ENCODE assay signal across 9 mouse cellular contexts in genomic region chr7:118994231-118994842, GRCm38 (mm10). TPM values are rescaled to one million over a fixed set of nuclear protein-coding genes. Genes with fewer than 3 reads are reported as not detected.
DNase-seq lines count a peak whose midpoint lies in the region; ATAC-seq and TF ChIP-seq lines count a peak whose summit lies in the region.
"Had no signal": no experiment of that assay in that cellular context is flagged by ENCODE, and none has a peak within 500 bp of the region (broad histone marks: within the 10 kb centered on the region; RNA-seq: fewer than 3 reads in every experiment).

No protein-coding gene starts in this region.

- H3K4me2 ChIP-seq in embryonic facial prominence, embryonic 15.5 days (replicated peaks), result peak overlapping the region; percentile 86
- H3K4me2 ChIP-seq in hindbrain, embryonic 14.5 days (replicated peaks), result peak overlapping the region; percentile 89
- H3K4me2 ChIP-seq in lung, postnatal 0 days (replicated peaks; ENCODE audit: low read depth, low read length), result peak overlapping the region; percentile 95

- peaks cover 8% of the 10 kb centered on the region for H3K4me1 ChIP-seq in ES-Bruce4 (ENCODE audit: control insufficient read depth, insufficient read depth, low read length)
- peaks cover 50% of the 10 kb centered on the region for H3K4me1 ChIP-seq in embryonic facial prominence, embryonic 15.5 days
- H3K4me1 ChIP-seq in hindbrain, embryonic 14.5 days (replicated peaks; ENCODE audit: control insufficient read depth, insufficient read depth, low read length), result peaks cover 56% of the 10 kb centered on the region
- H3K4me1 ChIP-seq in lung, postnatal 0 days (ENCODE audit: insufficient read depth, low read depth, low read length), result peaks cover 8% of the 10 kb centered on the region

- no peak for TF ChIP-seq CTCF in ES-Bruce4 (IDR thresholded peaks at IDR 0.05; ENCODE audit: low read depth, low read length)
- no peak for TF ChIP-seq CTCF in lung, postnatal 0 days (IDR thresholded peaks at IDR 0.05)

- no peak for ATAC-seq in embryonic facial prominence, embryonic 15.5 days (ENCODE audit: insufficient number of reproducible peaks, low FRiP score, low TSS enrichment, low read depth)
- ATAC-seq in hindbrain, embryonic 14.5 days (ENCODE audit: low FRiP score), result peak; percentile 10; the same call in 1 of the 2 replicates
- peak; percentile 5; the same call in 1 of the 2 replicates for ATAC-seq in lung, postnatal 0 days

- TF ChIP-seq EP300 in ES-Bruce4 (IDR thresholded peaks at IDR 0.05; ENCODE audit: insufficient read depth, low read depth, low read length), result no peak
- TF ChIP-seq EP300 in lung, postnatal 0 days (IDR thresholded peaks at IDR 0.05), result no peak

- no peaks in the 10 kb centered on the region for H3K36me3 ChIP-seq in ES-Bruce4 (ENCODE audit: control insufficient read depth, insufficient read depth, low read length, poor library complexity, severe bottlenecking)
- H3K36me3 ChIP-seq in embryonic facial prominence, embryonic 15.5 days, result no peaks in the 10 kb centered on the region
- H3K36me3 ChIP-seq in hindbrain, embryonic 14.5 days (replicated peaks; ENCODE audit: control insufficient read depth, insufficient read depth), result no peaks in the 10 kb centered on the region
- H3K36me3 ChIP-seq in lung, postnatal 0 days (ENCODE audit: insufficient read depth, low read length), result no peaks in the 10 kb centered on the region

- intact Hi-C loops in gastrocnemius, postnatal 14 days (cut with DNase I; ENCODE audit: low total_unique reads), result loop anchor here (5.0 to 10.0 kb wide), 2 partner anchors 77 to 140 kb away; partner anchors contain the start of genes Iqck and Knop1

- no peak overlapping the region for H3K27ac ChIP-seq in ES-Bruce4 (ENCODE audit: insufficient read depth, low read length)
- H3K27ac ChIP-seq in embryonic facial prominence, embryonic 15.5 days (replicated peaks), result peak overlapping the region; percentile 78
- H3K27ac ChIP-seq in hindbrain, embryonic 14.5 days, result peak overlapping the region; percentile 67
- H3K27ac ChIP-seq in lung, postnatal 0 days (ENCODE audit: low read length), result no peak overlapping the region

- WGBS in embryonic facial prominence, embryonic 15.5 days, result 1% methylated on average over 21 of the region's 21 CpGs
- under 1% methylated on average over 21 of the region's 21 CpGs for WGBS in hindbrain, embryonic 14.5 days
- WGBS in lung, postnatal 0 days, result 1% methylated on average over 21 of the region's 21 CpGs

- TF ChIP-seq POLR2A in ES-Bruce4 (IDR thresholded peaks at IDR 0.05; ENCODE audit: insufficient read depth, low read length), result no peak

- peak overlapping the region; percentile 88 for H3K9ac ChIP-seq in ES-Bruce4 (ENCODE audit: low read depth, poor library complexity, severe bottlenecking)
- H3K9ac ChIP-seq in embryonic facial prominence, embryonic 15.5 days, result peak overlapping the region; percentile 63
- peak overlapping the region; percentile 69 for H3K9ac ChIP-seq in hindbrain, embryonic 14.5 days
- peak overlapping the region; percentile 46 for H3K9ac ChIP-seq in lung, postnatal 0 days (replicated peaks; ENCODE audit: low read depth)

- peak overlapping the region; percentile 86 for H3K4me3 ChIP-seq in ES-Bruce4 (ENCODE audit: low read depth, low read length)
- peak overlapping the region; percentile 67 for H3K4me3 ChIP-seq in embryonic facial prominence, embryonic 15.5 days (replicated peaks)
- peak overlapping the region; percentile 57 for H3K4me3 ChIP-seq in hindbrain, embryonic 14.5 days (replicated peaks; ENCODE audit: low read length)
- H3K4me3 ChIP-seq in lung, postnatal 0 days (ENCODE audit: low read depth, low read length), result peak overlapping the region; percentile 60

- peak; percentile 21 for DNase-seq in gastrocnemius, postnatal 14 days
- no peak for DNase-seq in gastrocnemius, adult 8-10 months (ENCODE audit: low spot score in 2 of 2)
- DNase-seq in hindbrain, embryonic 14.5 days (ENCODE audit: low spot score), result no peak
- DNase-seq in lung, postnatal 0 days (ENCODE audit: low spot score), result peak; percentile 37
- peak; percentile 11 for DNase-seq in thymus, postnatal 25 days
- DNase-seq in spleen, postnatal 4 days (ENCODE audit: low spot score in 2 of 2), result no peak

- H3K27me3 ChIP-seq in ES-Bruce4 (ENCODE audit: control insufficient read depth, insufficient read depth, low read length, poor library complexity, severe bottlenecking), result peaks cover 8% of the 10 kb centered on the region
- no peaks in the 10 kb centered on the region for H3K27me3 ChIP-seq in embryonic facial prominence, embryonic 15.5 days
- H3K27me3 ChIP-seq in hindbrain, embryonic 14.5 days (ENCODE audit: control insufficient read depth, insufficient read depth, low read length), result no peaks in the 10 kb centered on the region
- no peaks in the 10 kb centered on the region for H3K27me3 ChIP-seq in lung, postnatal 0 days (replicated peaks; ENCODE audit: insufficient read depth, low read length)

- H3K9me3 ChIP-seq in ES-Bruce4 (replicated peaks; ENCODE audit: control insufficient read depth, insufficient read depth, low read length, poor library complexity, severe bottlenecking), result no peaks in the 10 kb centered on the region
- H3K9me3 ChIP-seq in embryonic facial prominence, embryonic 15.5 days (replicated peaks), result no peaks in the 10 kb centered on the region
- no peaks in the 10 kb centered on the region for H3K9me3 ChIP-seq in hindbrain, embryonic 14.5 days (ENCODE audit: control insufficient read depth, low read length)
- H3K9me3 ChIP-seq in lung, postnatal 0 days (ENCODE audit: low read length), result no peaks in the 10 kb centered on the region

RNA-seq across cellular contexts. Expression of gene Gprc5b, which starts 0.7 kb away (rescaled TPM):
- 10 to 100 TPM; 22.5 to 23.2 TPM for total RNA-seq in gastrocnemius, postnatal 14 days (2021)
- 10 to 100 TPM; 13.9 to 24.2 (median 19.7) TPM for total RNA-seq in gastrocnemius, adult 8-10 months (2022)
- 14.6 and 15.7 TPM in 2 replicates for polyA plus RNA-seq in ES-Bruce4 (2011; ENCODE audit: insufficient read depth, insufficient read length, low read depth, missing spikeins)
- 10.9 and 11.3 TPM in 2 replicates for polyA plus RNA-seq in embryonic facial prominence, embryonic 15.5 days (2015; fragmentation: Nextera tagmentation; extraction: Ambion mirVana)
- 9.3 and 10.2 TPM in 2 replicates for polyA plus RNA-seq in hindbrain, embryonic 14.5 days (2014; fragmentation: Nextera tagmentation; extraction: Ambion mirVana)
- polyA plus RNA-seq in lung, postnatal 0 days (2015; fragmentation: Nextera tagmentation; extraction: Ambion mirVana), result 2.1 and 2.7 TPM in 2 replicates
- total RNA-seq: MEL had no signal

Comparison
In these comparisons a context has a peak if more than half of its experiments do, and no peak if none do; other contexts are left out.
1. DNase-seq: peak in gastrocnemius, postnatal 14 days (single experiment), lung, postnatal 0 days (single experiment) and thymus, postnatal 25 days (single experiment); none in gastrocnemius, adult 8-10 months (0 of 2), hindbrain, embryonic 14.5 days (single experiment) and spleen, postnatal 4 days (0 of 2).
2. H3K27ac ChIP-seq: peak in embryonic facial prominence, embryonic 15.5 days (single experiment) and hindbrain, embryonic 14.5 days (single experiment); none in ES-Bruce4 (single experiment) and lung, postnatal 0 days (single experiment).
3. Peak in every context shown above with its lines, with median percentiles within 50 percentile points of each other: H3K4me3 ChIP-seq, H3K9ac ChIP-seq and H3K4me2 ChIP-seq.